In genomic region chr4:106606639-106607554, GRCm38 (mm10) we compare ENCODE assay signal across 9 mouse cellular contexts. TPM values are rescaled to one million over a fixed set of nuclear protein-coding genes. Genes with fewer than 3 reads are reported as not detected.
A peak's percentile ranks its signal among the peaks of the same experiment; 100 is the strongest.
DNase-seq lines count a peak whose midpoint lies in the region; ATAC-seq lines count a peak whose summit lies in the region.
"Had no signal": no experiment of that assay in that cellular context is flagged by ENCODE, and none has a peak within 500 bp of the region (broad histone marks: within the 10 kb centered on the region; RNA-seq: fewer than 3 reads in every experiment).

No protein-coding gene starts in this region.

- H3K4me3 ChIP-seq in lung, embryonic 16.5 days (ENCODE audit: low read length), result 0 out of 2 replicates have a peak overlapping the region, but pooled peaks have one; percentile 1
- peak overlapping the region; percentile 18 for H3K4me3 ChIP-seq in forebrain, embryonic 12.5 days (replicated peaks)
- no peak overlapping the region for H3K4me3 ChIP-seq in liver, embryonic 12.5 days
- peak overlapping the region; percentile 14; the same call in 1 of the 2 replicates for H3K4me3 ChIP-seq in stomach, embryonic 16.5 days (replicated peaks; ENCODE audit: low read length)

- peak; percentile 87 for ATAC-seq in lung, embryonic 16.5 days (ENCODE audit: low read depth)
- ATAC-seq in forebrain, embryonic 12.5 days (ENCODE audit: low FRiP score), result peak; percentile 88
- ATAC-seq in liver, embryonic 12.5 days, result peak; percentile 91
- peak; percentile 80 for ATAC-seq in stomach, embryonic 16.5 days (ENCODE audit: insufficient read depth, low FRiP score)
- ATAC-seq in inflammation-experienced regulatory T-cells, adult 6 months, result no peak

- H3K27ac ChIP-seq in lung, embryonic 16.5 days (ENCODE audit: low read length), result no peak overlapping the region
- H3K27ac ChIP-seq in forebrain, embryonic 12.5 days, result no peak overlapping the region
- no peak overlapping the region for H3K27ac ChIP-seq in liver, embryonic 12.5 days
- no peak overlapping the region for H3K27ac ChIP-seq in stomach, embryonic 16.5 days (ENCODE audit: low read length)

- no peak for DNase-seq in lung, postnatal 4 days
- DNase-seq in kidney, postnatal 4 days, result no peak
- DNase-seq in thymus, postnatal 0 days (ENCODE audit: low spot score), result no peak
- DNase-seq: lung, postnatal 10 days had no signal

- no peaks in the 10 kb centered on the region for H3K4me1 ChIP-seq in lung, embryonic 16.5 days (replicated peaks; ENCODE audit: control insufficient read depth, insufficient read depth, low read length)
- H3K4me1 ChIP-seq in forebrain, embryonic 12.5 days, result peaks cover 7% of the 10 kb centered on the region
- H3K4me1 ChIP-seq in liver, embryonic 12.5 days, result peaks cover 5% of the 10 kb centered on the region; the same call in 1 of the 2 replicates
- no peaks in the 10 kb centered on the region for H3K4me1 ChIP-seq in stomach, embryonic 16.5 days (ENCODE audit: control insufficient read depth, insufficient read depth, low read length)

- H3K36me3 ChIP-seq in lung, embryonic 16.5 days (ENCODE audit: control insufficient read depth, insufficient read depth, low read length), result no peaks in the 10 kb centered on the region
- H3K36me3 ChIP-seq in forebrain, embryonic 12.5 days (replicated peaks), result no peaks in the 10 kb centered on the region
- no peaks in the 10 kb centered on the region for H3K36me3 ChIP-seq in liver, embryonic 12.5 days
- no peaks in the 10 kb centered on the region for H3K36me3 ChIP-seq in stomach, embryonic 16.5 days (ENCODE audit: control insufficient read depth, insufficient read depth, low read length)

- no peaks in the 10 kb centered on the region for H3K27me3 ChIP-seq in lung, embryonic 16.5 days (ENCODE audit: control insufficient read depth, insufficient read depth, low read depth, low read length)
- H3K27me3 ChIP-seq in forebrain, embryonic 12.5 days, result no peaks in the 10 kb centered on the region
- peaks cover 8% of the 10 kb centered on the region; the same call in 1 of the 2 replicates for H3K27me3 ChIP-seq in liver, embryonic 12.5 days (replicated peaks)
- no peaks in the 10 kb centered on the region for H3K27me3 ChIP-seq in stomach, embryonic 16.5 days (ENCODE audit: control insufficient read depth, insufficient read depth, low read length)

- WGBS in lung, embryonic 16.5 days, result 38% methylated on average over 18 of the region's 18 CpGs
- WGBS in forebrain, embryonic 12.5 days, result 44% methylated on average over 18 of the region's 18 CpGs
- 37% methylated on average over 18 of the region's 18 CpGs for WGBS in liver, embryonic 12.5 days (ENCODE audit: insufficient replicate concordance)
- WGBS in stomach, embryonic 16.5 days, result 41% methylated on average over 18 of the region's 18 CpGs

- no peaks in the 10 kb centered on the region for H3K9me3 ChIP-seq in lung, embryonic 16.5 days (ENCODE audit: control insufficient read depth, low read length)
- no peaks in the 10 kb centered on the region for H3K9me3 ChIP-seq in forebrain, embryonic 12.5 days
- no peaks in the 10 kb centered on the region for H3K9me3 ChIP-seq in liver, embryonic 12.5 days (replicated peaks)
- 0 out of 2 replicates have a peak, but pooled peaks cover 4% of the 10 kb centered on the region for H3K9me3 ChIP-seq in stomach, embryonic 16.5 days (replicated peaks; ENCODE audit: control insufficient read depth, low read length)

- H3K9ac ChIP-seq in lung, embryonic 16.5 days (ENCODE audit: low read length), result peak overlapping the region; percentile 55; the same call in 1 of the 2 replicates
- 0 out of 2 replicates have a peak overlapping the region, but pooled peaks have one; percentile 26 for H3K9ac ChIP-seq in forebrain, embryonic 12.5 days
- no peak overlapping the region for H3K9ac ChIP-seq in liver, embryonic 12.5 days
- H3K9ac ChIP-seq in stomach, embryonic 16.5 days (ENCODE audit: low read length), result peak overlapping the region; percentile 43; the same call in 1 of the 2 replicates

- peak overlapping the region; percentile 48 for H3K4me2 ChIP-seq in lung, embryonic 16.5 days (ENCODE audit: low read depth, low read length)
- H3K4me2 ChIP-seq in forebrain, embryonic 12.5 days, result peak overlapping the region; percentile 33
- peak overlapping the region; percentile 45 for H3K4me2 ChIP-seq in liver, embryonic 12.5 days
- H3K4me2 ChIP-seq in stomach, embryonic 16.5 days (ENCODE audit: low read depth, low read length), result peak overlapping the region; percentile 35

RNA-seq across cellular contexts. Expression of gene Lexm, which starts 10.1 kb away (rescaled TPM):
- polyA plus RNA-seq in lung, embryonic 16.5 days (2015; fragmentation: Nextera tagmentation; extraction: Ambion mirVana), result not detected in 2 replicates
- 0.17 and 0.42 TPM in 2 replicates for polyA plus RNA-seq in forebrain, embryonic 12.5 days (2016; fragmentation: Nextera tagmentation; extraction: Ambion mirVana)
- 0.17 and 0.26 TPM in 2 replicates for polyA plus RNA-seq in liver, embryonic 12.5 days (2016; fragmentation: Nextera tagmentation; extraction: Ambion mirVana)
- polyA plus RNA-seq in stomach, embryonic 16.5 days (2015; fragmentation: Nextera tagmentation; extraction: Ambion mirVana), result not detected in 2 replicates
- under 1 TPM in 1 of 3 experiments, not detected in 2; 0.82 TPM for polyA plus RNA-seq in inflammation-experienced regulatory T-cells, adult 6 months (2017; shearing (Covaris generic))
- polyA plus RNA-seq in thymus, postnatal 0 days (2015; fragmentation: Nextera tagmentation; extraction: Ambion mirVana), result 0.15 TPM in 1 of 2 replicates, not detected in the other

RNA-seq across cellular contexts. Expression of gene Ttc22, which starts 15.3 kb away (rescaled TPM):
- polyA plus RNA-seq in lung, embryonic 16.5 days (2015; fragmentation: Nextera tagmentation; extraction: Ambion mirVana), result 1.2 and 1.8 TPM in 2 replicates
- polyA plus RNA-seq in forebrain, embryonic 12.5 days (2016; fragmentation: Nextera tagmentation; extraction: Ambion mirVana), result 0.17 TPM in 2 replicates
- polyA plus RNA-seq in liver, embryonic 12.5 days (2016; fragmentation: Nextera tagmentation; extraction: Ambion mirVana), result 0.05 and 0.07 TPM in 2 replicates
- polyA plus RNA-seq in stomach, embryonic 16.5 days (2015; fragmentation: Nextera tagmentation; extraction: Ambion mirVana), result 12.6 and 15.3 TPM in 2 replicates
- not detected for polyA plus RNA-seq in inflammation-experienced regulatory T-cells, adult 6 months (2017; shearing (Covaris generic))
- polyA plus RNA-seq in thymus, postnatal 0 days (2015; fragmentation: Nextera tagmentation; extraction: Ambion mirVana), result 0.17 and 0.43 TPM in 2 replicates

RNA-seq across cellular contexts. Expression of gene Pars2, which starts 44.0 kb away (rescaled TPM):
- 12.2 and 13.2 TPM in 2 replicates for polyA plus RNA-seq in lung, embryonic 16.5 days (2015; fragmentation: Nextera tagmentation; extraction: Ambion mirVana)
- 11.2 and 15.9 TPM in 2 replicates for polyA plus RNA-seq in forebrain, embryonic 12.5 days (2016; fragmentation: Nextera tagmentation; extraction: Ambion mirVana)
- polyA plus RNA-seq in liver, embryonic 12.5 days (2016; fragmentation: Nextera tagmentation; extraction: Ambion mirVana), result 6.9 and 7.5 TPM in 2 replicates
- 12.8 and 13.8 TPM in 2 replicates for polyA plus RNA-seq in stomach, embryonic 16.5 days (2015; fragmentation: Nextera tagmentation; extraction: Ambion mirVana)
- polyA plus RNA-seq in inflammation-experienced regulatory T-cells, adult 6 months (2017; shearing (Covaris generic)), result 10 to 100 TPM in 2 of 3 experiments, 1 to 10 TPM in 1; 9.6 to 12.1 (median 10.0) TPM
- 12.7 and 13.9 TPM in 2 replicates for polyA plus RNA-seq in thymus, postnatal 0 days (2015; fragmentation: Nextera tagmentation; extraction: Ambion mirVana)

RNA-seq across cellular contexts. Expression of gene Dhcr24, which starts 46.1 kb away (rescaled TPM):
- polyA plus RNA-seq in lung, embryonic 16.5 days (2015; fragmentation: Nextera tagmentation; extraction: Ambion mirVana), result 2.0 and 2.9 TPM in 2 replicates
- 6.4 and 9.8 TPM in 2 replicates for polyA plus RNA-seq in forebrain, embryonic 12.5 days (2016; fragmentation: Nextera tagmentation; extraction: Ambion mirVana)
- 5.8 and 5.9 TPM in 2 replicates for polyA plus RNA-seq in liver, embryonic 12.5 days (2016; fragmentation: Nextera tagmentation; extraction: Ambion mirVana)
- 4.2 and 4.9 TPM in 2 replicates for polyA plus RNA-seq in stomach, embryonic 16.5 days (2015; fragmentation: Nextera tagmentation; extraction: Ambion mirVana)
- polyA plus RNA-seq in inflammation-experienced regulatory T-cells, adult 6 months (2017; shearing (Covaris generic)), result 1 to 10 TPM; 2.3 to 6.0 (median 4.0) TPM
- polyA plus RNA-seq in thymus, postnatal 0 days (2015; fragmentation: Nextera tagmentation; extraction: Ambion mirVana), result 7.2 and 7.8 TPM in 2 replicates
